Mouse (Mus musculus) G1E (cell line): ENCODE results near the gene Slc35e3. TPM values are rescaled to one million over a fixed set of nuclear protein-coding genes. Genes with fewer than 3 reads are reported as not detected.
"Not testable (repeated sequence)": the region's sequence is repeated elsewhere in the genome, so short reads cannot be mapped to it uniquely, and the experiment has no call there.

Experiments
- ATAC-seq: 2 replicates; pipeline ENCODE4 v1.8.0; 2016; ENCODE audit warnings: mild to moderate bottlenecking; ENCODE audit not compliant: insufficient number of reproducible peaks, poor library complexity, low FRiP score, severe bottlenecking; ENCODE audit errors: extremely low read depth
- DNase-seq: peaks from one replicate; pipeline ENCODE4 v3.0.0; 2012; ENCODE audit warnings: low spot score
- H3K27me3 ChIP-seq: 2 replicates; pipeline ENCODE4 v1.6.1; 2012; ENCODE audit warnings: mild to moderate bottlenecking, low read length, inconsistent platforms; ENCODE audit not compliant: insufficient read depth
- H3K36me3 ChIP-seq: replicated peaks from 2 replicates; pipeline ENCODE3; 2012; ENCODE audit warnings: mild to moderate bottlenecking, inconsistent platforms
- H3K4me1 ChIP-seq: 2 replicates; pipeline ENCODE4 v1.6.1; 2012; ENCODE audit warnings: low read depth, low read length, inconsistent platforms, mixed read lengths; ENCODE audit not compliant: insufficient read depth
- H3K4me3 ChIP-seq: 2 replicates; pipeline ENCODE4 v1.5.1; 2012; ENCODE audit warnings: low read depth, mild to moderate bottlenecking, inconsistent platforms, low read length, moderate library complexity, mixed read lengths
- H3K9me3 ChIP-seq: replicated peaks from 2 replicates; pipeline ENCODE4 v1.6.1; 2012; ENCODE audit warnings: inconsistent platforms
- CTCF ChIP-seq: IDR thresholded peaks from 2 replicates; pipeline ENCODE4 v1.5.1; 2012; ENCODE audit warnings: low read depth, low read length, inconsistent platforms, mixed read lengths
- GATA1 ChIP-seq: IDR thresholded peaks from 2 replicates; pipeline ENCODE4 v1.6.1; 2012; ENCODE audit warnings: borderline replicate concordance, low read length, inconsistent platforms, mixed read lengths
- GATA2 ChIP-seq: IDR thresholded peaks from 2 replicates; pipeline ENCODE4 v1.6.1; 2012; ENCODE audit warnings: low read depth, low read length, inconsistent platforms, borderline replicate concordance
- POLR2AphosphoS5 ChIP-seq: IDR thresholded peaks from 2 replicates; pipeline ENCODE4 v1.6.1; 2012; ENCODE audit warnings: low read depth, low read length, inconsistent platforms; ENCODE audit not compliant: insufficient replicate concordance
- TAL1 ChIP-seq: conservative IDR thresholded peaks from 2 replicates; pipeline ENCODE4 v1.6.1; 2012; ENCODE audit warnings: low read depth, low read length, inconsistent platforms, mixed read lengths
- polyA plus RNA-seq: library from polyadenylated mRNA; stranded (reverse); fragments of >175 nt; gene quantifications from 2 replicates; pipeline ENCODE4 v1.2.3, GENCODE M21; 2012
- total RNA-seq, 2 experiments: library from RNA; stranded (forward) in 1 of 2; stranded (reverse) in 1 of 2; fragments of 200-1000 nt in 1 of 2; fragments of >200 nt in 1 of 2; fragmentation: Nextera tagmentation in 1 of 2; gene quantifications; 2 replicates each; pipeline ENCODE4 v1.2.3; 2014 to 2017

The Slc35e3 gene
- total and polyA plus RNA-seq, 3 experiments, result 1.5 to 10.9 (median 3.5) TPM

GRCm38 (mm10) chr10:117751282-117751610 lies 5.1 kb upstream of the Slc35e3 start:
- Histone ChIP-seq H3K36me3 (peaks cover 78% of the 10 kb centered on the region), H3K9me3 (peaks cover 34% of the 10 kb centered on the region), H3K27me3 (no peaks in the 10 kb centered on the region), H3K4me3 (no peak overlapping the region), H3K4me1 (peaks cover 11% of the 10 kb centered on the region; the same call in 1 of the 2 replicates)
- DNase-seq (no peak), ATAC-seq (no peak)
- TF ChIP-seq POLR2AphosphoS5 (no peak), GATA2 (no peak)

GRCm38 (mm10) chr10:117750529-117751281 lies 4.5 kb upstream of the Slc35e3 start:
- no peak for ATAC-seq
- Histone ChIP-seq H3K4me3 (no peak overlapping the region), H3K36me3 (peaks cover 73% of the 10 kb centered on the region), H3K9me3 (peaks cover 34% of the 10 kb centered on the region), H3K27me3 (no peaks in the 10 kb centered on the region), H3K4me1 (peaks cover 10% of the 10 kb centered on the region; the same call in 1 of the 2 replicates)
- DNase-seq, result no peak
- TF ChIP-seq GATA1 (no peak), CTCF (no peak), TAL1 (no peak), POLR2AphosphoS5 (no peak), GATA2 (no peak)

GRCm38 (mm10) chr10:117749787-117750343 lies 3.7 kb upstream of the Slc35e3 start:
- no peak for ATAC-seq
- Histone ChIP-seq H3K27me3 (no peaks in the 10 kb centered on the region), H3K36me3 (peaks cover 65% of the 10 kb centered on the region), H3K4me3 (no peak overlapping the region), H3K4me1 (peaks cover 9% of the 10 kb centered on the region), H3K9me3 (peaks cover 34% of the 10 kb centered on the region)
- TF ChIP-seq GATA2 (no peak), TAL1 (no peak), POLR2AphosphoS5 (no peak), GATA1 (no peak), CTCF (no peak)
- DNase-seq, result no peak

GRCm38 (mm10) chr10:117749050-117749686 lies 3.0 kb upstream of the Slc35e3 start:
- Histone ChIP-seq H3K27me3 (no peaks in the 10 kb centered on the region), H3K36me3 (peaks cover 63% of the 10 kb centered on the region), H3K4me1 (peaks cover 14% of the 10 kb centered on the region), H3K9me3 (peaks cover 34% of the 10 kb centered on the region), H3K4me3 (no peak overlapping the region)
- ATAC-seq (no peak), DNase-seq (no peak)
- no peak for TF ChIP-seq GATA1
- no peak for TF ChIP-seq TAL1
- no peak for TF ChIP-seq CTCF
- TF ChIP-seq POLR2AphosphoS5, result no peak
- TF ChIP-seq GATA2, result no peak

GRCm38 (mm10) chr10:117748276-117749049 lies 2.3 kb upstream of the Slc35e3 start:
- TF ChIP-seq CTCF (no peak), TAL1 (no peak), POLR2AphosphoS5 (no peak), GATA2 (no peak), GATA1 (no peak)
- ATAC-seq (no peak), DNase-seq (no peak)
- Histone ChIP-seq H3K36me3 (peaks cover 67% of the 10 kb centered on the region), H3K4me3 (no peak overlapping the region), H3K9me3 (peaks cover 34% of the 10 kb centered on the region), H3K27me3 (no peaks in the 10 kb centered on the region), H3K4me1 (peaks cover 21% of the 10 kb centered on the region)

- peaks cover 34% of the 10 kb centered on the region for H3K9me3 ChIP-seq
- H3K4me3 ChIP-seq, result no peak overlapping the region
- peaks cover 24% of the 10 kb centered on the region for H3K4me1 ChIP-seq
- TF ChIP-seq POLR2AphosphoS5 (no peak), CTCF (no peak), GATA1 (no peak), TAL1 (no peak), GATA2 (no peak)
- no peaks in the 10 kb centered on the region for H3K27me3 ChIP-seq
- no peak for ATAC-seq
- no peak for DNase-seq
- H3K36me3 ChIP-seq, result peaks cover 67% of the 10 kb centered on the region
Measured at GRCm38 (mm10) chr10:117747711-117748110, 1.5 kb upstream of the Slc35e3 start.

- peak overlapping the region; percentile 72 for H3K4me3 ChIP-seq
- peak; percentile 23; the same call in 1 of the 2 replicates for ATAC-seq
- peaks cover 21% of the 10 kb centered on the region for H3K9me3 ChIP-seq
- DNase-seq, H3K27me3 ChIP-seq: not testable (repeated sequence)
- H3K4me1 ChIP-seq, result peaks cover 38% of the 10 kb centered on the region
- H3K36me3 ChIP-seq, result peaks cover 65% of the 10 kb centered on the region
Measured at GRCm38 (mm10) chr10:117745570-117746296, 432 bp downstream of the Slc35e3 start.
